Mouse (Mus musculus) ES-Bruce4 (cell line): ENCODE data around the gene Ttc16.

Experiments used
- CTCF ChIP-seq: IDR thresholded peaks from one replicate; pipeline ENCODE4 v1.8.1; 2011; ENCODE audit warnings: low read depth, low read length
- EP300 ChIP-seq: IDR thresholded peaks from 2 replicates; pipeline ENCODE4 v1.6.1; 2011; ENCODE audit warnings: low read depth, low read length; ENCODE audit not compliant: insufficient read depth
- POLR2A ChIP-seq: IDR thresholded peaks from one replicate; pipeline ENCODE4 v1.8.1; 2011; ENCODE audit warnings: low read length; ENCODE audit not compliant: insufficient read depth

- TF ChIP-seq POLR2A: no peak
- no peak for TF ChIP-seq CTCF
- TF ChIP-seq EP300: no peak
Observed at GRCm38 (mm10) chr2:32817589-32817988, 42.2 kb upstream of the Ttc16 start.
